Mouse (Mus musculus) embryonic fibroblast, embryonic 13.5 days (primary cell): Measurements from ENCODE around the gene Apoc2. TPM values are rescaled to one million over a fixed set of nuclear protein-coding genes. Genes with fewer than 3 reads are reported as not detected.

ENCODE experiments used
- H3K27ac ChIP-seq: 2 replicates; pipeline ENCODE4 v1.5.1; 2012; ENCODE audit warnings: low read length, control low read depth, inconsistent platforms; ENCODE audit not compliant: insufficient read depth
- H3K4me1 ChIP-seq: 2 replicates; pipeline ENCODE4 v1.6.1; 2011; ENCODE audit warnings: low read length; ENCODE audit not compliant: control insufficient read depth, insufficient read depth
- H3K4me3 ChIP-seq: 2 replicates; pipeline ENCODE4 v1.5.1; 2011; ENCODE audit warnings: mild to moderate bottlenecking, control low read depth, low read length; ENCODE audit not compliant: insufficient read depth
- CTCF ChIP-seq: IDR thresholded peaks from 2 replicates; pipeline ENCODE4 v1.5.1; 2011; ENCODE audit warnings: mild to moderate bottlenecking, control low read depth, low read length, moderate library complexity, borderline replicate concordance; ENCODE audit not compliant: insufficient read depth
- POLR2A ChIP-seq: IDR thresholded peaks from 2 replicates; pipeline ENCODE4 v1.6.1; 2011; ENCODE audit warnings: low read depth, mild to moderate bottlenecking, control low read depth, low read length, moderate library complexity
- polyA plus RNA-seq: library from polyadenylated mRNA; stranded (reverse); fragments of >200 nt; gene quantifications from 2 replicates; pipeline ENCODE4 v1.2.4, GENCODE M21; 2011; ENCODE audit warnings: low read depth; ENCODE audit not compliant: missing spikeins, insufficient read length

Apoc2 gene
- polyA plus RNA-seq, 1 experiment: not detected

DNA sequence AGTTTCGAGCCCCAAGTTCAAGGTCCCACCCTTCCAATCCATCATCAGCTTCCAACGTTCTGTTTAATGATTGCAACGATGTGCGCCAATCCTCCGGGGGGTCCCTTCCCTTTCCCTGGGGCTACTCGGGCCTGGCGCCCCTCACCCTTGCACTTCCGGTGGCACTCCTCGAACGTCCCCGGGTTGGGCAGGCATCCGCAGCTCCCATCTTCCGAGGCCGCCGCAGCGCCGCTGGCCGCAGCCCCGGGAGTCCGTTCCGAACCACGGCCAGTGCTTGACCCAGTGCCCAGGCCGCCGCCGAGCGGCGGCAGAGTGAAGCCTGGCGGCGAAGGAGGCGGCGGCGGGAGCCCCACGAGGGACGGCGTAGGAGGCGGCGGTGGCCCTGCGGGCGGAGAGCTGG, 37.1 kb upstream of the Apoc2 start:
- no peak for TF ChIP-seq CTCF
- no peak for TF ChIP-seq POLR2A
- Histone ChIP-seq H3K4me1 (peaks cover 9% of the 10 kb centered on the region), H3K27ac (peak overlapping the region; percentile 45), H3K4me3 (peak overlapping the region; percentile 96)

- Histone ChIP-seq H3K4me1 (peaks cover 9% of the 10 kb centered on the region), H3K27ac (no peak overlapping the region), H3K4me3 (peak overlapping the region; percentile 96; the same call in 1 of the 2 replicates)
- no peak for TF ChIP-seq POLR2A
These were observed 35.9 kb upstream of the Apoc2 start for GRCm38 (mm10) chr7:19713598-19713997.

GRCm38 (mm10) chr7:19713196-19713595, 35.5 kb upstream of the Apoc2 start:
- TF ChIP-seq POLR2A (no peak), CTCF (no peak)
- peaks cover 9% of the 10 kb centered on the region for H3K4me1 ChIP-seq
- no peak overlapping the region for H3K27ac ChIP-seq
- H3K4me3 ChIP-seq: no peak overlapping the region

DNA sequence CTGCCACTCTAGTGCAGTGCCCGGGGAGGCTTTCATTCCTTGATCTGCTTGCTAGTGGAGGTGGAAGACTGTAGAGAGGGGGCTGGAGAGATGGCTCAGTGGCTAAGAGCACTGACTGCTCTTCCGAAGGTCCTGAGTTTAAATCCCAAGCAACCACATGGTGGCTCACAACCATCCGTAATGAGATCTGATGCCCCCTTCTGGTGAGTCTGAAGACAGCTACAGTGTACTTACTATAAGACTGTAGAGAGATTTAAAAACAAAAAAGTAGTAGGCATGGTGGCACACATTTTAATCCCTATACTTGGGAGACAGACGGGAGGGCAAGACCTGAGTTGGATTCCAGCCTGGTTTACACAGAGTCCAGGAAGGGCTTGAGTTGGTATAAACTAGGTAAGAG, 34.7 kb upstream of the Apoc2 start:
- Histone ChIP-seq H3K4me3 (no peak overlapping the region), H3K27ac (no peak overlapping the region), H3K4me1 (peaks cover 6% of the 10 kb centered on the region)
- TF ChIP-seq POLR2A (no peak), CTCF (no peak)

- H3K4me3 ChIP-seq: no peak overlapping the region
These were observed 32.9 kb upstream of the Apoc2 start for GRCm38 (mm10) chr7:19710650-19711049.

DNA sequence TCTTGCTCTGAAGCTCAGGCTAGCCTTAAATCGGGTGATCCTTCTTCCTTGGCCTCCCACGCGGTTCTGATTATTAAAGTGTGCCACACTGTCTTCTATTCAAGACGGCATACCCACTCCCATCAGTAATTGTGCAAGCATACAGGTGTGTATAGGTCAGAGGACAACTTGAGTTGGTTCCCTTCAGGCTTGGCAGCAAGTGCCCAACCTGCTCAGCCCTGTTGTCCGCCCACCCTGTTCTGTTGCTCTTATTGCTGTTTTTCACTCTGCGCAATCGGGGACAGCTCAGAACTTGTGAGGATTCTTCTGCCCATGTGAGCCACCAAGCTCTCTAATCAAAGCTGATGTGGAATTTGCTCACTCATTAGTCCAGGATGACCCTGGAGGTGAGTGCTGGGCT, 27.5 kb upstream of the Apoc2 start:
- Histone ChIP-seq H3K4me3 (no peak overlapping the region), H3K4me1 (no peaks in the 10 kb centered on the region), H3K27ac (no peak overlapping the region)
- no peak for TF ChIP-seq CTCF
- no peak for TF ChIP-seq POLR2A

More at GRCm38 (mm10) chr7:19710650-19711049, 32.9 kb upstream of the Apoc2 start:
- H3K4me1 ChIP-seq: no peaks in the 10 kb centered on the region
- no peak overlapping the region for H3K27ac ChIP-seq
- TF ChIP-seq CTCF: no peak
- TF ChIP-seq POLR2A: no peak

DNA sequence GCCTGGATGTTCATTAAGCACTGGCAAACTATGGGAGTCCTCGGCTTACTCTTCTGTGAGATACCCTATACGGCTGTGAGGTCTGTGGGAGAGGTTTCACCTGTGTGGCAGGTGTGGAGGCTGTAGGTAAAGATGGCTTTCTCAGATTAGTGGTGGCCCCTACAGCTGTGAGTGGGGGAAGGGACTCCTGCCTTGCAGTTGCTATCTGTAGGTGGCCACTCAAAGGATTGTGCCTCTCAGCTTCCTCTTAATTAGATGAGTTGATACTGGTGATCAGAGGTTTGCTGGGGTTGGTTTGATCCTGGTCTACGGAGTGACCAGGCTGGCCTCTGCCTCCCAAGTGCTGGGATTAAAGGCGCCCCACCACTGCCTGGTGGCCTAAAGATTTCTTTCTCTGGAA, 26.7 kb upstream of the Apoc2 start:
- Histone ChIP-seq H3K27ac (no peak overlapping the region), H3K4me3 (no peak overlapping the region), H3K4me1 (no peaks in the 10 kb centered on the region)
- TF ChIP-seq POLR2A: no peak
- no peak for TF ChIP-seq CTCF

DNA sequence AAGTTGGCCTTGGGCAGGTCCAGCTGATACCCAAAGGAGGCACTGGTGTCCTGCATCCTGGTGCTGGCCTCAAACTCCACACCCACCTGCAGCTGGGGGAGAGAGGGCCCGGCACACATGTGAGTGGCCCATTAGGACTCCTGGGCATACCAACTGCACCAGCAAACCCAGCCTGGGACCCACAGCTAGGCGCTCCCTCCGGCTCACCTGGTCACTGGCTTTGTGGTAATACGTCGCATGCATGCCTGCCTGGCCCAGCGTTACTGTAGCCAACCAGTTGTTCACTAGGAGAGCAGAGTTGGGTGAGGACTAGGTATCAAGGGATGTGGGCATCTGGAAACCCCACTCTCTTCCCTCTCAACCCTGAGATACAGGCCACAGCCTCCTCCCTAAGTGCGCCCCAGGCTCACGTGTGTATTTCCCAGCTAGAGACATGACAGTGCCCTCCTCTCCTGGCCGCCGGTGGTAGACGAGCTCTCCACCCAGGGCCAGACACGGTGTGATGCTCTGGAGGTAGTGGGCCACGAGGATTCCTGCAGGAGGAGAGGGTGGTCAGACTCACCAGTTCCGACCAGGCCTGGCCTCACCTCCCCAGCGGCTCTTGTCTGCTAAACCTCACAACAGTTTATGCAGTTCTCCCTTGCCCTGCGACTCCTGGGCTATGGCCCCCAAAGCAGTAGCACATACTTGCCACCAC, 25.3 kb upstream of the Apoc2 start:
- no peak overlapping the region for H3K4me3 ChIP-seq
- no peak for TF ChIP-seq POLR2A
- TF ChIP-seq CTCF: no peak
- H3K4me1 ChIP-seq: 0 out of 2 replicates have a peak, but pooled peaks cover 3% of the 10 kb centered on the region
- H3K27ac ChIP-seq: no peak overlapping the region

DNA sequence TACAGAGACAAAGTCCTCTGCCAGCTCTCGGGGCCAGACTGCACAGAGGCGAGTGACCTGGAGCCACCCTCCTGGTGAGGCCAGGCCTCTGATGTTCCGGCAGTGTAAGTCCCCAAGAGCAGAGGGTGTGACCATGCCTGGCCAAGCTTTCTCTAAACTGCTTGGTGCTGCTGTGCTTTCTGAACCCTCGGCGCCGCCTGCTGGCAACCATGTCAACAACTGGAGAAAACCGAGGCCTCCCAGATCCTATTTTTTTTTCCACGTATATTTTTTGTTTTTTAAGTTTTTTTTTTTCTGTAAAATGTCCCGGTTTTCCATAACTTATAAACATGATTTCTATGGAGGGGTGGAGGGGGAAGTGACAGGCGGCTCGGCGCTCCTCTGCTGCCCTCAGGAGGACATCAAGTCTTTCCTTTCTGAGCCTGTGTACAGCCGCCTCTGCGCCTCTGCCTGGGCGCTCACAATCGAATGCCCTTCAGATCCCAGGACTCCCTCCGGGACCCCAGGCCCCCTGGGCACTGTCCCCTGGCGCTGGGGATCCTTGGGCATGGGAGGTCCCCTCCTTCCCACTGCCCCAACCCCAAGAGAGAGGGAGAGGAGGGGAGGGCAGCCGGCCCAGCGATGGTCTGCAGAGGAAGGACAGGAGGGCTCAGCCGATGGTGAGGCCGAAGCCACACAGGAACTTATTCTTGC, 23.5 kb upstream of the Apoc2 start:
- H3K4me1 ChIP-seq: 0 out of 2 replicates have a peak, but pooled peaks cover 3% of the 10 kb centered on the region
- no peak overlapping the region for H3K4me3 ChIP-seq
- H3K27ac ChIP-seq: no peak overlapping the region
- TF ChIP-seq POLR2A: no peak
- peak; percentile 41; the same call in 1 of the 2 replicates for TF ChIP-seq CTCF

GRCm38 (mm10) chr7:19700299-19701068, 22.7 kb upstream of the Apoc2 start:
- no peak overlapping the region for H3K27ac ChIP-seq
- H3K4me1 ChIP-seq: 0 out of 2 replicates have a peak, but pooled peaks cover 3% of the 10 kb centered on the region
- TF ChIP-seq CTCF: no peak
- no peak for TF ChIP-seq POLR2A
- H3K4me3 ChIP-seq: no peak overlapping the region
